Comparison of ENCODE assay signal across 21 mouse cellular contexts in the genomic region with DNA sequence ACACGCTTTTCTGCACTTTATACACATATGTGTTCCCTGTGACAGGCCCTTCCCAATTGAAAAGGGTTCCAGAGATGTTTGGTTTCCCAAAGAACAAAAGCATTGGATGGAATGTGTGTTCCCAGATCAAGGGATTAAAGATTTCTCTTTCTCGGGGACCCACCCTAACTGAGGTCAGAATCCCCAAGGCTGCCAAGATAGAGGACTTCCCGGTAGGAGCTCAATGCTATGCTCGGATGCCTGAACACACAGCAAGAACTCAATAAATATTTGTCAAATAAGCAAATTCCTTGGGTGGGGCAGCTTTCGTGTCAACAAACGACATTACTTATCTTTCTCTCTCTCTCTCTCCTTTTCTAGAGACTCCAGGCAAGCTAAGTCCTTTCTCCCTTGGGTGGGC. TPM values are rescaled to one million over a fixed set of nuclear protein-coding genes. Genes with fewer than 3 reads are reported as not detected.
DNase-seq lines count a peak whose midpoint lies in the region; ATAC-seq and TF ChIP-seq lines count a peak whose summit lies in the region.
"Had no signal": no experiment of that assay in that cellular context is flagged by ENCODE, and none has a peak within 500 bp of the region (broad histone marks: within the 10 kb centered on the region; RNA-seq: fewer than 3 reads in every experiment).

No protein-coding gene starts in this region.

- no peaks in the 10 kb centered on the region for H3K27me3 ChIP-seq in kidney, embryonic 14.5 days (ENCODE audit: control insufficient read depth, insufficient read depth, low read length)
- no peaks in the 10 kb centered on the region; the same call in 1 of the 2 replicates for H3K27me3 ChIP-seq in small intestine, adult 2 months (ENCODE audit: control insufficient read depth, insufficient read depth, low read length)
- H3K27me3 ChIP-seq: hindbrain, embryonic 15.5 days; neural tube, embryonic 15.5 days had no signal

- H3K9me3 ChIP-seq in kidney, embryonic 14.5 days (ENCODE audit: control insufficient read depth, low read length) = 0 out of 2 replicates have a peak, but pooled peaks cover 2% of the 10 kb centered on the region
- H3K9me3 ChIP-seq: hindbrain, embryonic 15.5 days; liver, embryonic 12.5 days; neural tube, embryonic 15.5 days had no signal

- ATAC-seq in kidney, embryonic 14.5 days (ENCODE audit: low FRiP score, low TSS enrichment) = no peak
- ATAC-seq: forebrain, embryonic 14.5 days; liver, embryonic 12.5 days had no signal

- peak overlapping the region; percentile 62; the same call in 1 of the 2 replicates for H3K27ac ChIP-seq in kidney, embryonic 14.5 days (ENCODE audit: low read depth, low read length)
- H3K27ac ChIP-seq in embryonic fibroblast, embryonic 13.5 days (ENCODE audit: insufficient read depth, low read length) = peak overlapping the region; percentile 35; the same call in 1 of the 2 replicates
- H3K27ac ChIP-seq in small intestine, adult 2 months (ENCODE audit: insufficient read depth, low read depth, low read length) = peak overlapping the region; percentile 39
- H3K27ac ChIP-seq: heart, adult 2 months; liver, embryonic 12.5 days; neural tube, embryonic 15.5 days had no signal

- H3K9ac ChIP-seq in kidney, embryonic 14.5 days (ENCODE audit: low read depth, low read length) = no peak overlapping the region
- H3K9ac ChIP-seq: hindbrain, embryonic 15.5 days; liver, embryonic 12.5 days; neural tube, embryonic 15.5 days had no signal

- peaks cover 2% of the 10 kb centered on the region; the same call in 1 of the 2 replicates for H3K36me3 ChIP-seq in kidney, embryonic 14.5 days (ENCODE audit: control insufficient read depth, insufficient read depth, low read length)
- H3K36me3 ChIP-seq in small intestine, adult 2 months (ENCODE audit: control insufficient read depth, insufficient read depth, low read length) = no peaks in the 10 kb centered on the region
- H3K36me3 ChIP-seq: G1E; hindbrain, embryonic 15.5 days; liver, embryonic 12.5 days; neural tube, embryonic 15.5 days had no signal

- H3K4me3 ChIP-seq in kidney, embryonic 14.5 days (ENCODE audit: low read length) = no peak overlapping the region
- H3K4me3 ChIP-seq in embryonic fibroblast, embryonic 13.5 days (ENCODE audit: insufficient read depth, low read length) = no peak overlapping the region
- no peak overlapping the region for H3K4me3 ChIP-seq in small intestine, adult 2 months (ENCODE audit: low read depth, low read length)
- H3K4me3 ChIP-seq: heart, adult 2 months; hindbrain, embryonic 15.5 days; liver, embryonic 12.5 days; neural tube, embryonic 15.5 days had no signal

- no peak for TF ChIP-seq POLR2A in embryonic fibroblast, embryonic 13.5 days (IDR thresholded peaks at IDR 0.05; ENCODE audit: low read depth, low read length)
- TF ChIP-seq POLR2A in small intestine, adult 2 months (IDR thresholded peaks at IDR 0.05; ENCODE audit: low read depth, low read length) = no peak

- peaks cover 34% of the 10 kb centered on the region; the same call in 1 of the 2 replicates for H3K4me1 ChIP-seq in kidney, embryonic 14.5 days (ENCODE audit: control insufficient read depth, insufficient read depth, low read length)
- peaks cover 20% of the 10 kb centered on the region for H3K4me1 ChIP-seq in embryonic fibroblast, embryonic 13.5 days (ENCODE audit: control insufficient read depth, insufficient read depth, low read length)
- no peaks in the 10 kb centered on the region for H3K4me1 ChIP-seq in small intestine, adult 2 months (ENCODE audit: control insufficient read depth, insufficient read depth, insufficient read length, low read length)

- no peak for DNase-seq in kidney, postnatal 14 days
- DNase-seq in lung, postnatal 36 days = peak; percentile 42
- DNase-seq in lung, postnatal 14 days = no peak
- no peak for DNase-seq in heart, adult 9 months (ENCODE audit: low spot score in 2 of 2)
- no peak for DNase-seq in heart, adult 8-10 months (ENCODE audit: low spot score)
- DNase-seq: cerebellum, postnatal 10 days; heart, adult 2 months; kidney, adult 18-20 months; left cerebral cortex, postnatal 4 days; lung, postnatal 4 days; right cerebral cortex, postnatal 4 days; thymus, postnatal 25 days had no signal

- no peak for TF ChIP-seq CTCF in embryonic fibroblast, embryonic 13.5 days (IDR thresholded peaks at IDR 0.05; ENCODE audit: borderline replicate concordance, insufficient read depth, low read length)
- TF ChIP-seq CTCF in small intestine, adult 2 months (IDR thresholded peaks at IDR 0.05; ENCODE audit: extremely low read depth, insufficient read length, insufficient replicate concordance, low read depth, low read length) = no peak

- no peak overlapping the region for H3K4me2 ChIP-seq in kidney, embryonic 14.5 days (replicated peaks; ENCODE audit: low read depth, low read length)
- H3K4me2 ChIP-seq: hindbrain, embryonic 15.5 days; liver, embryonic 12.5 days; midbrain, embryonic 11.5 days; neural tube, embryonic 15.5 days had no signal

- WGBS in kidney, embryonic 14.5 days = 70% methylated on average over 6 of the region's 6 CpGs
- 34% methylated on average over 6 of the region's 6 CpGs for WGBS in small intestine, adult 2 months

RNA-seq across cellular contexts. Expression of gene Pdpn, which starts 5.0 kb away (rescaled TPM):
- 47.4 and 48.7 TPM in 2 replicates for polyA plus RNA-seq in kidney, embryonic 14.5 days (2014; fragmentation: Nextera tagmentation; extraction: Ambion mirVana)
- polyA plus RNA-seq in embryonic fibroblast, embryonic 13.5 days (2011; ENCODE audit: insufficient read length, low read depth, missing spikeins) = 163 and 184 TPM in 2 replicates
- 0.80 and 1.2 TPM in 2 replicates for polyA plus RNA-seq in small intestine, adult 2 months (2012; rRNA removed)
- 1 to 10 TPM; 5.0 to 7.2 (median 5.6) TPM for total RNA-seq in heart, adult 8-10 months (2022)
- polyA plus RNA-seq: G1E had no signal

RNA-seq across cellular contexts. Expression of gene Lrrc38, which starts 55.2 kb away (rescaled TPM):
- polyA plus RNA-seq in kidney, embryonic 14.5 days (2014; fragmentation: Nextera tagmentation; extraction: Ambion mirVana) = not detected in 2 replicates
- polyA plus RNA-seq in embryonic fibroblast, embryonic 13.5 days (2011; ENCODE audit: insufficient read length, low read depth, missing spikeins) = not detected in 2 replicates
- not detected in 2 replicates for polyA plus RNA-seq in small intestine, adult 2 months (2012; rRNA removed)
- total RNA-seq in heart, adult 8-10 months (2022) = under 1 TPM in 1 of 4 experiments, not detected in 3; 0.14 TPM
- total RNA-seq: G1E; heart, adult 2 months had no signal
- polyA plus RNA-seq: forebrain, embryonic 14.5 days; G1E; liver, embryonic 12.5 days had no signal

Comparison
In these comparisons a context has a peak if more than half of its experiments do, and no peak if none do; other contexts are left out.
1. RNA of gene Pdpn, which starts 5.0 kb away (polyA plus RNA-seq): 163 to 184 TPM in embryonic fibroblast, embryonic 13.5 days and 47.4 to 48.7 TPM in kidney, embryonic 14.5 days; 0.80 to 1.2 TPM in small intestine, adult 2 months; every median in the first group is over 10 times any median in the second.
2. Peak in every context shown above with its lines, with median percentiles within 50 percentile points of each other: H3K27ac ChIP-seq.